Mouse (Mus musculus) megakaryocyte, embryonic 14.5 days (primary cell): Measurements from ENCODE around the gene Gm49384. TPM values are rescaled to one million over a fixed set of nuclear protein-coding genes. Genes with fewer than 3 reads are reported as not detected.

Experiments
- H3K27me3 ChIP-seq: replicated peaks from 2 replicates; pipeline ENCODE3; 2012; ENCODE audit warnings: inconsistent platforms
- H3K36me3 ChIP-seq: replicated peaks from 2 replicates; pipeline ENCODE3; 2012; ENCODE audit warnings: low read length, inconsistent platforms, mixed read lengths
- H3K4me1 ChIP-seq: 2 replicates; pipeline ENCODE4 v1.6.1; 2012; ENCODE audit warnings: inconsistent platforms
- H3K4me3 ChIP-seq: replicated peaks from 2 replicates; pipeline ENCODE3; 2012; ENCODE audit warnings: moderate library complexity, mild to moderate bottlenecking, inconsistent platforms
- H3K9me3 ChIP-seq: 2 replicates; pipeline ENCODE4 v1.6.1; 2012; ENCODE audit warnings: inconsistent platforms
- FLI1 ChIP-seq: IDR thresholded peaks from 2 replicates; pipeline ENCODE4 v1.6.1; 2012; ENCODE audit warnings: low read length, inconsistent platforms, mixed read lengths
- GATA1 ChIP-seq: IDR thresholded peaks from 3 replicates; pipeline ENCODE4 v1.6.1; 2012; ENCODE audit warnings: mixed read lengths, low read length, inconsistent platforms, borderline replicate concordance
- polyA plus RNA-seq: library from polyadenylated mRNA; stranded (reverse); fragments of >175 nt; gene quantifications from 2 replicates; pipeline ENCODE4 v1.2.3, GENCODE M21; 2012; ENCODE audit warnings: low replicate concordance; ENCODE audit not compliant: insufficient read depth

The Gm49384 gene
- polyA plus RNA-seq, 1 experiment, result not detected

DNA sequence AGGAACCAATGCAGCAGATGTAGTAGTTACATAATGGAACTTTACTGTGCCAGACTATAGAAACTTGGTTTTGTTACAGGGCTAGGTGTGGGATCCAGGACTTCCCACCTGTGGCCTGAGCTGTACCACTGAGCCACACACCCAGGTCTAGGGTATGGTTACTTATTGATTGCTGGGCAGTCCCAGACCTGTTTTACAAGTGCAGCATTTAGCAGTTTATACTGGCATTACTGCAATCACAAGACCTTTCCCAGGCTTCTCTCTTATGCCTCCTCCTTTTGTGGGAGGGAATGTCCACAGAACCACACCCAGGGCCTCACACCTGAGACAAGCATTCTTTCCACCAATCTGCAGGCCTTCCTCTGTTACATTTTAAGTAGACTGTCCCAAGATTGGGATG, 5.1 kb downstream of the Gm49384 start:
- Histone ChIP-seq H3K27me3 (no peaks in the 10 kb centered on the region), H3K4me3 (peak overlapping the region; percentile 59), H3K9me3 (no peaks in the 10 kb centered on the region), H3K36me3 (peaks cover 43% of the 10 kb centered on the region), H3K4me1 (peaks cover 27% of the 10 kb centered on the region)
- TF ChIP-seq GATA1, result no peak
- no peak for TF ChIP-seq FLI1

GRCm38 (mm10) chr12:69198164-69198535, 5.9 kb downstream of the Gm49384 start, which contains the start of gene Dnaaf2:
Gene Dnaaf2, minus strand, starts transcription at chr12:69198429.
- peak within 1 kb of the TSS; percentile 97 for H3K4me3 ChIP-seq
- H3K27me3 ChIP-seq, result no peaks in the 10 kb centered on the region
- peaks cover 28% of the 10 kb centered on the region for H3K4me1 ChIP-seq
- H3K36me3 ChIP-seq, result peaks cover 38% of the 10 kb centered on the region
- no peak for TF ChIP-seq FLI1
- no peak for TF ChIP-seq GATA1
- H3K9me3 ChIP-seq, result no peaks in the 10 kb centered on the region

DNA sequence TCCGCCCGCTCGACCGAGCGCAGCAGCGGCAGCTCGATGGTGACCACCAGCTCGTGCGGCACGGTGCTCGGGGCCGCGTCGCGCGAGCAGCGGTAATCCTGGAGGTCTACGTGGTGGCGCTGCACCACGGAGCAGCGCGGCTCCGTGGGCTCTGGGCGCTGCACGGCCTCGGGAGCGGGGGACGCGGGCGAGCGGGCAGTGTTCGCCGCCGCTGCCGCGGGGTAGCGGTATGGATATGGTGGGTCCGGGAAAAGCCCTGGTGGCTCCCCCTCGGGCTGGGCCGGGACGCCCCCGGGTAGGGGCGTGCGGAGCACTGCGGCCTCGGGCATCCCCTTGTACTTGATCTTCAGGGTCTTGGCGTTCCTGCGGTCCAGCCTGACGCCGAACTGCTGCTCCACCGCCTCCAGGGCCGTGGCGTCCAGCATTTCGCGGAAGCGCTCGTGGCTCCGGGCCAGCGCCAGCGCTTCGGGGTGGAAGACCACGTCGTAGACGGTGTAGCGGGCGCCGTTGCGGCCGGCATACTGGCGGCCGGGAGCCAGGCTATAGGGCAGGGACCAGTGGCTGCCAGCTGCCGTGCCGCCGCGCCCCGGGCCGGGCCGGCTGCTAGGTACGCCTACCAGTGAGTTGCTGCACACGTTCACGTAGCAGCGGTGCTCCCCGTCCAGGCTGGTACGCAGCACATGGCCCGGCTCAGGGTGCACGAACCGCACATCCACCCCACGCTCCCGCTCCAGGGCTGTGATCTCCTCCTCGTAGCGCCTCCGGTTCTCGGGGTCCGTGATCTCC, 6.5 kb downstream of the Gm49384 start:
- no peak for TF ChIP-seq FLI1
- no peak for TF ChIP-seq GATA1
- Histone ChIP-seq H3K36me3 (peaks cover 35% of the 10 kb centered on the region), H3K4me3 (peak overlapping the region; percentile 97), H3K4me1 (peaks cover 30% of the 10 kb centered on the region), H3K9me3 (no peaks in the 10 kb centered on the region), H3K27me3 (no peaks in the 10 kb centered on the region)

DNA sequence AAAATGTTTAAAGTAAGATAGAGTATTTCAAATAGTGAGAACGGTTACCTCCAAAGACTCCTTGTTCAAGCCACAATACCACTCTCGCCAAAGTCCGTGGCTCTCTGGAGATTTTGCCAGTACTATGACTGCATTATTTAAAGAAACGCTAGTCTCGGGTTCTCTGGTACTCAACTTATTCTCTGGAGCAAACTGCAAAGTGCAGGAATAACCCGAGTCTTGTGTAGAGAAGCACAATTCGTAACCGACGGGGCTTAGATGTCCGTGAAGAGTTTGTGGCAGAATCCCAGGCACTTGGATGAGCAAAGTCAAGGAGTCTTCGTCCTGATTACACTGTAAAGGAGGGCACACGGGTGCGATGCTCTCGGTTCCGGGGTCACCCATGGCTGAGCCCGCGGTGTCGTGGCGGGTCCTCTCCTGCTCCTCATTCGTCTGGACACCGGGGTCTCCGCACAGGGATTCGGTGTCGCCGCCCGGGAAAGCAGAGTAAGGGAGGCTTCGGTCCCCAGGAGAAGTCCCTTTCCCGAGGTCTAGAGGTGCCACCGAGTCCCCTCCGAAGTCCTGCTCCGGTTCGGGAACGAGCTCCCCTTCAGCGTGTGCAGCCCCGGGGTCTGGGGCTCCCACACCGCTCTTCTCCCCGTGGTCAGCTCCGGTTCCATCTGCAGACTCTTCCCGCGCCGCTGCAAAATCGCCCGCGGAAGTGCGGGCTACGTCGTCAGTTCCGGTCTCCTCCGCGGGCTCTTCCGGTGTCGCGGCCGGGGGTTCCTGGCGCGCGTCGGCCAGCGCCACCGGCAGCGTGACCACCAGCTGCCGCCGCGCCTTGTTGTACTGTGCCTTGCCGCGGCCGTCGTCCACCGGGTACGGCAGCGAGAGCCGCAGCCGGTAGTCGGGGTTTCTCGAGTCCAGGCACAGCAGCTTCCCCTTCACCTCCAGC, 7.4 kb downstream of the Gm49384 start, which contains the start of gene Gm49383:
Gene Gm49383 (minus strand): TSS at position 661 of the 934 bp plus-strand sequence.
- TF ChIP-seq FLI1, result peak; percentile 84; the same call in 1 of the 2 replicates
- no peak for TF ChIP-seq GATA1
- H3K36me3 ChIP-seq, result peaks cover 33% of the 10 kb centered on the region
- H3K27me3 ChIP-seq, result no peaks in the 10 kb centered on the region
- H3K4me3 ChIP-seq, result peak within 1 kb of the TSS; percentile 97
- no peaks in the 10 kb centered on the region for H3K9me3 ChIP-seq
- H3K4me1 ChIP-seq, result peaks cover 30% of the 10 kb centered on the region

DNA sequence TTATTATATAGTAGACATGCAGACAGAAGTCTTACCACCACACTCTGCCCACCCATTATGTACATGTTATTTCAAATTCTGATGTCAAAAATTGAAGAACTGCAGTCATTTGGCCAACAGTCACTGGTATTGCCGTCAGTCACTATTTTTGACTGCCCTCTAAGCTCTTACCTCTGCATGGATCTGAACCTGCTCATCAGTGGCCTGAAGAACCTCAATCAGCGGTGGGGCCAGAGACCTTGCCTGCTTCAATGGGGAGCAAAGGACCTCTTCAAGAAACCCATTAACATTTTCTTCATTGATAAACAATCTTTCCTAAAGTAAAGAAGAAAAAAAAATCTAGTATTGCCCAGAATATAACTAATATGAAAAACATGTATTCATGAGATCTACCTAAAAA, 11.4 kb downstream of the Gm49384 start:
- Histone ChIP-seq H3K27me3 (no peaks in the 10 kb centered on the region), H3K9me3 (no peaks in the 10 kb centered on the region), H3K4me3 (no peak overlapping the region), H3K4me1 (peaks cover 15% of the 10 kb centered on the region; the same call in 1 of the 2 replicates), H3K36me3 (peaks cover 33% of the 10 kb centered on the region)
- TF ChIP-seq FLI1, result no peak
- no peak for TF ChIP-seq GATA1

GRCm38 (mm10) chr12:69191396-69191795, 12.7 kb downstream of the Gm49384 start:
- H3K36me3 ChIP-seq, result peaks cover 41% of the 10 kb centered on the region
- H3K4me1 ChIP-seq, result peaks cover 25% of the 10 kb centered on the region
- no peak overlapping the region for H3K4me3 ChIP-seq
- H3K27me3 ChIP-seq, result no peaks in the 10 kb centered on the region
- TF ChIP-seq FLI1 (no peak), GATA1 (no peak)
- no peaks in the 10 kb centered on the region for H3K9me3 ChIP-seq

GRCm38 (mm10) chr12:69190522-69190921, 13.5 kb downstream of the Gm49384 start:
- H3K27me3 ChIP-seq, result no peaks in the 10 kb centered on the region
- peaks cover 20% of the 10 kb centered on the region for H3K4me1 ChIP-seq
- TF ChIP-seq GATA1 (no peak), FLI1 (no peak)
- H3K36me3 ChIP-seq, result peaks cover 41% of the 10 kb centered on the region
- H3K4me3 ChIP-seq, result no peak overlapping the region
- H3K9me3 ChIP-seq, result no peaks in the 10 kb centered on the region

GRCm38 (mm10) chr12:69190074-69190473, 14.0 kb downstream of the Gm49384 start:
- Histone ChIP-seq H3K9me3 (no peaks in the 10 kb centered on the region), H3K4me3 (no peak overlapping the region), H3K27me3 (no peaks in the 10 kb centered on the region), H3K36me3 (peaks cover 44% of the 10 kb centered on the region), H3K4me1 (peaks cover 25% of the 10 kb centered on the region)
- TF ChIP-seq FLI1 (no peak), GATA1 (no peak)

DNA sequence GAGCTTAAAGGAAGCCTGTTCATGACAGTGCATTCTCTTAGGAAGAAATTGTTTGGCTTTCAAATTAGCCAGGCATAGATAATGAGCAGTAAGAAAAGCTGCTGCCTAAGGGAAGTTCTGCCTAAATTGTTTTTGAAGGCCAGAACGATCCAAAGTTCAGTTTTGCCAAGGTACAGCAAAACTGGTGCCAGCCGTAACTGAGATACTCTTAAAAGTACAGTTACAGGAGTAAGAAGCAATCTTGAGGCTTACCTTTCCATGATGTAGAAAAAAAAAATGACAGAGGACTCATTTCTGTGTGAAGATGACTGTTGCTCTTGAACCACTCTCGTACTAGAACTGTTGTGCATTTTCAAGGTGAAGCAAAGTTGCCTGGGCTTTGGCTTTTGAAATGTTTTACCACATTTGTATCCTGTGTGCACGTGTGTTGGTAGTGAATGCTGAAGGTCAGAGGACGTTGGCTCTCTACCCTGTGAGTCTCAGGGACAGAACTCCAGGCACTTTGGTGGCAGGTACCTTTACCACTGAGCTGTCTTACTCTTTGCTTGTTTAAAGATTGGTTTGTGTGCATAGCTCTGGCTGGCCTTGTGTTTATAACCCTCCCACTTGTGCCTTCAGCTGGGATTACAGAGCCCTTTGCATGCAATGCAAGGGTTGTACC, 17.1 kb downstream of the Gm49384 start:
- Histone ChIP-seq H3K27me3 (no peaks in the 10 kb centered on the region), H3K36me3 (peaks cover 40% of the 10 kb centered on the region), H3K4me3 (peak overlapping the region; percentile 78), H3K4me1 (peaks cover 30% of the 10 kb centered on the region), H3K9me3 (no peaks in the 10 kb centered on the region)
- TF ChIP-seq GATA1 (no peak), FLI1 (no peak)
